Mouse (Mus musculus) brain, embryonic 14.5 days (tissue): ENCODE measurements around the gene Hs3st4. TPM values are rescaled to one million over a fixed set of nuclear protein-coding genes. Genes with fewer than 3 reads are reported as not detected.
A peak's percentile ranks its signal among the peaks of the same experiment; 100 is the strongest.

Experiments
- DNase-seq: peaks from one replicate; pipeline ENCODE4 v3.0.0-alpha.2; 2011; ENCODE audit warnings: low read depth
- CTCF ChIP-seq: fragments of 200-500 bp; IDR thresholded peaks from 2 replicates; pipeline ENCODE4 v1.5.1; 2012; ENCODE audit warnings: inconsistent platforms, mild to moderate bottlenecking, moderate library complexity, borderline replicate concordance; ENCODE audit not compliant: insufficient read depth, insufficient read length; ENCODE audit errors: extremely low read depth
- POLR2A ChIP-seq: fragments of 200-500 bp; IDR thresholded peaks from 2 replicates; pipeline ENCODE4 v1.6.1; 2012; ENCODE audit warnings: mild to moderate bottlenecking, inconsistent platforms, borderline replicate concordance; ENCODE audit not compliant: poor library complexity, insufficient read depth, insufficient read length, severe bottlenecking; ENCODE audit errors: extremely low read depth
- polyA plus RNA-seq: library from polyadenylated mRNA; depleted of rRNA; stranded (reverse); fragments of >200 nt; gene quantifications from 2 replicates; pipeline ENCODE4 v1.2.3, GENCODE M21; 2012

Hs3st4 gene
- polyA plus RNA-seq, 1 experiment = 15.8 TPM

DNA sequence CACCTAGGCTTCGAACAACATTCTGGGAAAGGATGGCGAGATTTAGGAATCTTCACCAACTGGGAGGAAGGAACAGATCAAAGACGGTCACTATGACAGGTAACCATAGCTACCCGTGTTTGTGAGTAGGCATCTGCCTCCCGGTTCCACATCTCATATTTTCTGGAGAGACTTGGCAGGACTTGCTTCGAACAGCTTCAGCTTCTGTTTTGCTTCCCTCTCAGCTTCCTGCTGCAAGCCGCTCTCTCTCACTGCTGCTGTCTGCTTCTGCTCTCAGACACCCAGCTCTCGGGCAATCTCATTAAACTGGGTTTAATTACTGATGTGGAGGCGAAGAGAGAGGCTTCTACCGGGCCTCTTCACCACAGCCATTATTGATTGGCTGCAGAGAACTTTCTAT, 237.9 kb downstream of the Hs3st4 start:
- TF ChIP-seq CTCF = no peak
- TF ChIP-seq POLR2A = no peak
- DNase-seq = peak; percentile 68

DNA sequence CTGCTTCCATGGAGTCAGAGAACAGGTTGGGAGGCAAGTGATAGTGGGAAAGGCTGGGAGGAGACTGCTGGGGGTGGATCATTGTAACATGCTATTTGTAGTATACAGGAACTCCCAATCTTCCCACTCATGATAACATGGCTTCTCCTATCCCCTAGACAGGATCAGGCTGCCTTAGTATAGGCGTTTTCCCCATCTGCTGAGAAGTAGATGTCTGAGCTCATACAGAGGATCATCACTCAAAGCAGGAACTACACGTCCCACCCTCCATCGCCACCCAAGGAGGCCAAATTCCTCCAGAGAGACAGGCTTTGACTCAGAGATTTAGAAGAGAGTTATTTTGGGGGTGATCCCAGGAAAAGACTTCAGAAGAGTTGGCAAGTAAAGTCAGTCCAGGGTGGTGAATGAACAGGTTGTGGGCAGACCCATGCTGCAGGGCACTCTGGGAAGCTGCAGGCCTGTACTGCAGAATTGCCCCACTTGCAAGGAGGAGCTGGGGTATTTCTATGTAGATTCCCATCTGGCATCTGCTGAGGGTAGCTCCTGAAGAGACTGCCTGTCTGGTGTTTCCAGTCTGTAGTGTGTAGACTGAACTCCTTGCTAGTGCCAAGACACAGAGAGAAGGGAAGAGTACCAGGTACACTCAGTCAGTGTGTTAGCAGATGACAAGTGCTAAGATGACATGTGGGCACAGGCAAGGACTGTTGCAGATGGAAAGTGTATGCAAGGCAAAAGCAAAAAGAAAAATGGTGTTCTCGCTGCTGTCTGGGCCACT, 255.4 kb downstream of the Hs3st4 start:
- TF ChIP-seq POLR2A (no peak), CTCF (no peak)
- no peak for DNase-seq

DNA sequence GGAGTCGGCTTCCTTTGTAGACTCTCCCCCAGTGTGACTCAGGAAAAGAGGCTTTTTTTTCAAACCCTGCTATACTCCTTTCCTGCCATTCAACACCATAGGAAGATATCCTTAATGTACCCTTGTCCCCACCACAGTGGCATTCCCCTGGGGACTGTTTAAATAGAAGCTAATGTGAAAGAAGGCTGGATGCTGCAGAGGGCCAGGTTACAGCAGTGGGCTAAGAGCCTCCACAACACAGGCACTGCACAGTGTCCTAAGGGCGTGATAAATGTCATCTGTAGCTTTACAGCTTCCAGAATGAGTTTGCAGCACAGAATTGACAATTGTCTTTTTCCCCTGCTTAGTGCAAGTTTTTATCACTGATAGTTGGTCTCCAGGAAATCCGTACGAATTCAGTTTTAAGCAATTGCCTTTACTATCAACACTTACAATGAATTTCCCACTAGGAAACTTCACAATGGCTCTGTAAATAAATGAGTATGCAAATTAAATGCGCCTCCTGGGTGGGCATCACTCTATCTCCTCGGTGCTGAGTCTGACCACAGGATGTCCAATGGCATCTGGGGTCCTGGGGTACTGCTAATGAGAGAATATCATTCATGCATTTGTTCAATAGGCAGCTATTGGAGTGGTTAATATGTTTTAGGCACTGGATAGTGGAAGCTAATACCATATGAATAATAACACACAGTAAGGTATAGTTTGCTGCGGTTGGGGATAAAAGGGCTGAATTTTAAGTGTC, 257.4 kb downstream of the Hs3st4 start:
- TF ChIP-seq POLR2A (no peak), CTCF (no peak)
- DNase-seq = peak; percentile 46

DNA sequence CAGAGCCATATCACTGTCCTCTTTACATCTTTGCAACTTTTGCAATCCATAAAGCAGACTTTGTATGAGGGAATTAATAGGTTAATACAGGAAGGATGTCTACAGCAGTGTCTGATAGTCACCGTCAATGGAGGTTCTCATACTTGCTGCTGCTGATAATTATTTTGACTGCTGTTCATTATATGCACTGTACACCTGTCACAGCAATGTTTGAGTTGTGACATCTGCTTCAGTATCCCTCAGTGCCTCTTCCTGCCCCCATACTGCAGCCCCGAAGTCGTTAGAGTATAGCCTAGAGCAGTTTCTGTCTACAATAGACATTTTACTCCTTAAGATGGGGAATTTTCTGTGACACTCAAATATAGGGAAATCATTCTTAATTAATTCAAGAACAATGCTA, 267.2 kb downstream of the Hs3st4 start:
- peak; percentile 42 for DNase-seq
- TF ChIP-seq POLR2A (no peak), CTCF (no peak)

DNA sequence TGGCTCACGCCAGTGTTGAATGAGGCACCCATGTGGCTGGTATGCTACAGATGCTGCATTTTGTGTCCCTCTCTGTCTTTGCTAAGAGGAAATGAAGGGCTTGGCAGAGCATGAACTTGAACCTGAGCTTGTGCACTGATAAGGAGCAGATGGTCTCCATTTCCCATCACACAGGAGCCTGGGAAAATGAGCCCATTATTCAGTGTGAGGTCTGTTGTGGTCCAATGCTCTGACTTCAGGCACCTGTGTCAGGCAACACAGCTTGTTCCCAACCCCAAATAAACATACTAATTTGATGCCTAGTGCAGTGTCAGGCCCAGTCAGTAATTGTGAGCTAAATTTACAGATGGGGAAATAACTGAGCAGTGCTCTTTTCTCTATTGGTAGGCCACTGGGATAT, 267.9 kb downstream of the Hs3st4 start:
- TF ChIP-seq POLR2A (no peak), CTCF (no peak)
- peak; percentile 70 for DNase-seq

DNA sequence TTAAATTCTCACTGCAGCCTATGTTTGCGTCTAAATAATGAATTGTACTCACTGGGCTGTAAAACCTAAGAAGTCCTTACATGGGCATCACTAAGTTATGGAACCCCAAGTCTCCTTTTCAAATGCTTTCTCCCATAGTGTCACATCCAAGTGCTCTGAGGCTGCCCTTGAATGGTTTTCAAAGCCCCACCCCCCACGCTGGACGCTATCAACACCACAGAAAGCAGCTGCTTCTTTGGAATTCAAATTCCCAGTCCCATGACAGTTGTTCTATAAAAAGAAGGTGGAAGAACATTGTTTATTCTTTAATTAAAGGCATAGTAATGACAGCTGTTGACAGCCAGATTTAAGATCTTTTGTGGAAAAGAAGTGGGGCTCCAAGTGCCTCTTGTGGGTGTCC, 275.8 kb downstream of the Hs3st4 start:
- no peak for TF ChIP-seq CTCF
- DNase-seq = no peak

DNA sequence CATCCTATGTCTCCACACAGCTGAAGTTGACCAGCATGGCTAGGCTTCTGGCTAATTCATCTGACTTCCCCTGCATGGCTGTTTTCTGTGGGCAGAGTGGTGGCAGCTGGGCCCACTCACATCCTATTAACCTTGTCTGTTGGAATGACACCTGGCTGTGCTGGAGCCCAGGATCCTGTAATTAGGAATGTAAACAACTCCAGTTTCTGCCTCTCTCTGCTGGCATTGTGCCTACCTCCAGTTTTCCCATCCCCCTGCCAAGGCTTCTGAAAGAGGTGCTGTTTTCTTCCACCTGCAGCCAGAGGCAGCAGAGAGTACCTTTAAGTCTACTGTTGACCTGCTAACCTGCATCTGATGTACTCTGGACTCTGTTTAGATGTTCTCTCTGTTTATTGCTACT, 288.1 kb downstream of the Hs3st4 start:
- no peak for TF ChIP-seq POLR2A
- peak; percentile 13; the same call in 1 of the 2 replicates for TF ChIP-seq CTCF
- DNase-seq = peak; percentile 68

DNA sequence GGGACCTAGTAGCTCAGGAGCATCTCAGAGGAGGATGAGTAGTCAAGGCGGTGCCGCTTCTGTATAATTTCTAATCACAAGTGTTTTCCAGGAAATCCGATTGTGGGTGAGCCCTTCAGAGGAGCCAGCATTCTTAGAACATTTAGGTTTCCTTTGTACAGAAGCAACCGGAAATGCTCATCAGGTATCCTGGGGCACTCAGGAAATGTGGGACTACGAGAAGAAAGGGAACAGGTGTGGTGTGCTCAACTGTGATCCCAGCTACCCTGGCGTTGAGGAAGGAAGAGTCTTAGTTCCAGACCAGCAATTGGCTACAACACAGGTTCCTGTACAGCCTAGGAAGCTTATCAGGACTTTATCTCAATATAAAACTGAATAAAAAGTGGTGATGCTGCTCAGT, 307.2 kb downstream of the Hs3st4 start:
- DNase-seq = no peak
- TF ChIP-seq POLR2A (no peak), CTCF (no peak)

DNA sequence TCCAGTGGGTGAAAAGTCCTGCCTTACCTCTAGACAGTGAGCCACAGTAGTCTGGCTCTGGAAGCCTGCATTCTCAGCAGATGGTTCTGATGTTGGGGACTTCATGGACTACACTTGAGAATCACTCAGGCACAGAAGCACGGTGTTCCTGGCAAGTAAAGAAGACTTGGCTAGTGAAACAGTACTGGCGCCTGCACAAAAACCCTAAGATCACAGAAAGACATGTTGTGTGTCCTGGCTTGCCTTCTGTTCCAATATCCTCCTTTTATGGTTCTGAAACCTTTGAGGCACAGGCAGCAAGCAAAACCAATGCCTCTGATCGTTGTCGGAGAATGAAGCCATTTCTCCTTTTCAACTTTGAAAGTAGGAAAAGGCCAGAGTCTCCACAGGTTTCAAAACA, 336.8 kb downstream of the Hs3st4 start:
- DNase-seq = peak; percentile 70
- TF ChIP-seq POLR2A (no peak), CTCF (no peak)

DNA sequence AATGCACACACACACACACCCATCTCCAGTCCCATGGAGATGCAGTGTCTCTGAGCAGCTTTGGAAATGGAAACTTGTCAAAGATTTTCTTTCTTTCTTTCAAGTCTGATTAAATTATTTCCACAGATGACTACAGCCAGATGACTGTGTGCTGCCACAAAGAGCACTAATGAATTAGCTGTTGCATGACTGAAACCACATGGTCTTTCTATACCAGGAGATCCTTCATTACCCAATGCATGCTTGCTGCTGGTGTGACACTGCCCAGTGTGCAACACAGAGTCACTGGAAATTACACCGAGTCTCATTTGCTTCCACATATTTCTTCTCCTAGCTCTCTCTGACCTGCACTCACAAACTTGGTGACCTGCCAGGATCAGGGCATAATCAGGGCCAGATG, 353.0 kb downstream of the Hs3st4 start:
- DNase-seq = no peak
- no peak for TF ChIP-seq CTCF
- TF ChIP-seq POLR2A = no peak

DNA sequence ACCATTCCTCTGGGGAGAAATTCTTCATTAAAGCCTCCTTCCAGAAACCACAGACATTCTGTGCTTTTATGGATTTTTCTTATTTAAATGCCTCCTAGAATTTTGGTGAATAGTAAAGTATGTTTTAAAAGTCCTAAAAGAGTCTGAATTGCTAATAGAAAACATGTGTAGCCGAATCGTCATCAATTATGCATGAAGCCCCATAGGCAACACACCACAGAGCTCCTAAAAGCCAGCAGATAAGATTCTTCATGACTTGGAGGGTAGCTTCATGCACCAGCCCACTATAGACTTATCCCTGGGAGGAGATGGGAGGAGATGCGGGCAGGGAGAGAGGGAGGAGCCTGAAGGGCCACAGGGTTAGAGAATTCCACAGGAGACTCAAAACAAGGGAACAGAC, 358.8 kb downstream of the Hs3st4 start:
- DNase-seq = no peak
- TF ChIP-seq POLR2A = no peak
- no peak for TF ChIP-seq CTCF

DNA sequence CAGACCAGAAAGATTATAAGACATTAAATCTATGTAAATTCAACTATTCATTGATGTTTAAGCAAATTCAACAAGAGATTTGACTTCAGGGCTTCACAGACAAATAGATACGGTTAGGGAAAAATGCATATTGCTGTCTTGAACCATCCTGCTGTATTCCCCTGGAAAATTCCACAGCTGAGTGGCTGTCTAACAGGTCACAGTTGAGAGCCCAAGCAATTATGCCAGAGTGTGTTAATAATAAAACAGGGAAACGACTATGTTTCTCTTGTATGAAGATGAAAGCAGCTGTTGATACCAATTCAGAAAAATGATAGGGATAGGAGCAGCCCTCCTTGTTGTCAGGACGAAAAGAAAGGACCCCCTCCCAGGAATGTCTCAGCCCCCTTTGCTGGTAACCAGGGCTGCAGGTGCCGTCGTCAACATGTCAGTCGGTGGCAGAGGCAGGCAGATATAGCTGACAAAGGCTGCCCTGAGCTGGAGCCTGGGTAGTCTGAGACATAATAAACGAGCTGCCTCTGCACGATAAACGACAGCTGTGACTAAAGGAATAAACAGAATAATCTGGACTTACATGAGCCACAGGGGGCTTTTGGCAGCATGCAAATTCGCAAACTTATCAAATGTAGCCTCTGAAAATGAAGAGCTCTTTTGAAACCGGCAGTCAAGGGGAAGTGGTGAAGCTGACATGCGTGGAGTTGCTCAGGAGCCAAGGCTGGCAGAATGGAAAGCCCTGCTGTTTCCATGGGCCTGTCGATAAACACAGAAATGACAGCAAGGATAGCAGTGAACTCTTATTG, 364.7 kb downstream of the Hs3st4 start:
- DNase-seq = peak; percentile 90
- TF ChIP-seq CTCF = no peak
- no peak for TF ChIP-seq POLR2A

DNA sequence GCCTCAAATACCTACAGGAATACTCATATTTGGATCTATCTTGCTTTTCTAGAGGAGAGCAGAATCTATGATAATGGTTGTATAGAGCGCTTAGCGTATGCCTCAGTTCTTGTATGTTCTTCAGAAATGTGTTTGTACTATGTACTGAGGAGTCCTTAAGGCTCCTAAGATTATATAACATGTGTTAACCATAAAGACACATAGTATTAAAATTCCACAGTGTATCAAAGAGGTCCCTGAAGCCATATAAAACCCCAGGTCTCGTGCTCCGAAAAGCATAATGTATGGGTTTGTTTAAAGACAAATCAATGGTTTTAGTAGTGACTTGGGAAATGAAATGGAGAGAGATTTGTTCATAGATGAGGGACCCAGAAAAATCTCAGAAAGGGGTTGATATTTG, 371.4 kb downstream of the Hs3st4 start:
- TF ChIP-seq POLR2A (no peak), CTCF (no peak)
- no peak for DNase-seq
